Mouse (Mus musculus) megakaryocyte, embryonic 14.5 days (primary cell): Measurements from ENCODE around the gene Sun5.

Source experiments
- FLI1 ChIP-seq: IDR thresholded peaks from 2 replicates; pipeline ENCODE4 v1.6.1; 2012; ENCODE audit warnings: low read length, inconsistent platforms, mixed read lengths
- GATA1 ChIP-seq: IDR thresholded peaks from 3 replicates; pipeline ENCODE4 v1.6.1; 2012; ENCODE audit warnings: mixed read lengths, low read length, inconsistent platforms, borderline replicate concordance

DNA sequence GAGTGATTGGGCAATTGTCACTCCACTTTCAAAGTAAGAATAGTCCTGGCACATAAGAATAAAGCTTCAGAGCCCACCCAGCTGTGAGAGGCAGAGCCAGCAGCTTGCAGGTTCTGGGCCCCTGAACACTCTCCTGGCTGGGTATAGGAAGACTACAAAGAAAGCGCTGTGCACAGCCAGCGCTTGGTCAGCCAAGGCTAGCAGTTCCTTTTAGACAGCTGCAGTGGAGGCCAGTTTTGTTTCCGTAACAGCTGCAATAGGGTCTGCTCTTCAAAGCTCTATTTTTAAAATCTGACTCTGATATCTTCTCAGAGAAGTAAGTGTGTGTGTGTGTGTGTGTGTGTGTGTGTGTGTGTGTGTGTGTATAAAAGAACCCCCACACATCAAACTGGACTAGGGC lies 8.9 kb downstream of the Sun5 start:
- TF ChIP-seq GATA1: no peak
- TF ChIP-seq FLI1: no peak
